Mouse (Mus musculus): ENCODE measurements around the gene Fgf16. TPM values are rescaled to one million over a fixed set of nuclear protein-coding genes. Genes with fewer than 3 reads are reported as not detected.

The Fgf16 gene
- 1.4 and 1.8 TPM in 2 replicates for polyA plus RNA-seq (2015; fragmentation: Nextera tagmentation; extraction: Ambion mirVana)

GRCm38 (mm10) chrX:105764162-105765004 lies at the start of gene Fgf16:
TSS of gene Fgf16 (plus strand) at chrX:105764279.
- Histone ChIP-seq H3K4me2 (peak within 1 kb of the TSS; percentile 57), H3K27me3 (peaks cover 43% of the 10 kb centered on the region), H3K4me1 (peaks cover 21% of the 10 kb centered on the region; the same call in 1 of the 2 replicates), H3K4me3 (peak within 1 kb of the TSS; percentile 46), H3K9me3 (no peaks in the 10 kb centered on the region), H3K36me3 (no peaks in the 10 kb centered on the region), H3K27ac (peak within 1 kb of the TSS; percentile 61), H3K9ac (peak within 1 kb of the TSS; percentile 28; the same call in 1 of the 2 replicates)
- ATAC-seq (ENCODE audit: insufficient number of reproducible peaks, low FRiP score, low TSS enrichment, low read depth): no peak
- 18% methylated on average over 64 of the region's 86 CpGs for WGBS

DNA sequence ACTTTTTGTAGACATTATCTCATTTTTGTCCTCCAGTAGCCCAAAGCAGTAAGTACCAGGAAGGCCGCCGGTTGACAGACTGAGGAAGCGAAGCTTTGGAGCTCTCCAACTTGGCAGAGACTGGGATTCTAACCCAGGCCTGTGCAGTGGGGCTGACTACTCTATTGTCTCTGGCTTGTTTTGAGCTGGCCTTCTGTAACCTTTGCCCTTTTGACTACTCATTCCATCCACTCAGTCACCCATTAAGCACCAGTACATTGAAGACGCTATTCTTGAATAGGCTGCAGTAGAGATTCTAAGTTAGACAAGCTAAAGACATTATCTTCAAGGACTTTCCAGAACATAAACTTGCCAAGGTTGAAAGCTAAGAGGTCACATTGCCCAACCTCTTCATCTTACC lies 49.3 kb upstream of the Fgf16 start:
- no peak overlapping the region for H3K4me3 ChIP-seq
- 89% methylated on average over 4 of the region's 4 CpGs for WGBS
- ATAC-seq (ENCODE audit: insufficient number of reproducible peaks, low FRiP score, low TSS enrichment, low read depth): no peak
- no peak overlapping the region for H3K9ac ChIP-seq
- H3K27ac ChIP-seq: no peak overlapping the region
- H3K4me2 ChIP-seq: no peak overlapping the region
- H3K27me3 ChIP-seq: peaks cover 3% of the 10 kb centered on the region; the same call in 1 of the 2 replicates
- H3K4me1 ChIP-seq: no peaks in the 10 kb centered on the region
- H3K9me3 ChIP-seq: no peaks in the 10 kb centered on the region
- no peaks in the 10 kb centered on the region for H3K36me3 ChIP-seq

GRCm38 (mm10) chrX:105715789-105716321 lies 48.2 kb upstream of the Fgf16 start:
- Histone ChIP-seq H3K4me3 (no peak overlapping the region), H3K4me1 (no peaks in the 10 kb centered on the region), H3K9me3 (no peaks in the 10 kb centered on the region), H3K9ac (no peak overlapping the region), H3K27me3 (peaks cover 3% of the 10 kb centered on the region; the same call in 1 of the 2 replicates), H3K4me2 (no peak overlapping the region), H3K27ac (no peak overlapping the region), H3K36me3 (no peaks in the 10 kb centered on the region)
- WGBS: 93% methylated on average over 7 of the region's 7 CpGs
- ATAC-seq (ENCODE audit: insufficient number of reproducible peaks, low FRiP score, low TSS enrichment, low read depth): no peak

- 79% methylated on average over 5 of the region's 5 CpGs for WGBS
- Histone ChIP-seq H3K4me2 (no peak overlapping the region), H3K9me3 (no peaks in the 10 kb centered on the region), H3K27ac (no peak overlapping the region), H3K9ac (no peak overlapping the region), H3K4me1 (no peaks in the 10 kb centered on the region), H3K27me3 (peaks cover 3% of the 10 kb centered on the region; the same call in 1 of the 2 replicates), H3K36me3 (no peaks in the 10 kb centered on the region), H3K4me3 (no peak overlapping the region)
- no peak for ATAC-seq (ENCODE audit: insufficient number of reproducible peaks, low FRiP score, low TSS enrichment, low read depth)
These were observed 45.7 kb upstream of the Fgf16 start for GRCm38 (mm10) chrX:105718388-105718787.

GRCm38 (mm10) chrX:105718943-105719342 lies 45.1 kb upstream of the Fgf16 start:
- no peaks in the 10 kb centered on the region for H3K9me3 ChIP-seq
- WGBS: 91% methylated on average over 5 of the region's 5 CpGs
- H3K27ac ChIP-seq: no peak overlapping the region
- H3K4me2 ChIP-seq: no peak overlapping the region
- no peak overlapping the region for H3K9ac ChIP-seq
- H3K27me3 ChIP-seq: peaks cover 3% of the 10 kb centered on the region; the same call in 1 of the 2 replicates
- no peaks in the 10 kb centered on the region for H3K36me3 ChIP-seq
- ATAC-seq (ENCODE audit: insufficient number of reproducible peaks, low FRiP score, low TSS enrichment, low read depth): no peak
- no peaks in the 10 kb centered on the region for H3K4me1 ChIP-seq
- no peak overlapping the region for H3K4me3 ChIP-seq

DNA sequence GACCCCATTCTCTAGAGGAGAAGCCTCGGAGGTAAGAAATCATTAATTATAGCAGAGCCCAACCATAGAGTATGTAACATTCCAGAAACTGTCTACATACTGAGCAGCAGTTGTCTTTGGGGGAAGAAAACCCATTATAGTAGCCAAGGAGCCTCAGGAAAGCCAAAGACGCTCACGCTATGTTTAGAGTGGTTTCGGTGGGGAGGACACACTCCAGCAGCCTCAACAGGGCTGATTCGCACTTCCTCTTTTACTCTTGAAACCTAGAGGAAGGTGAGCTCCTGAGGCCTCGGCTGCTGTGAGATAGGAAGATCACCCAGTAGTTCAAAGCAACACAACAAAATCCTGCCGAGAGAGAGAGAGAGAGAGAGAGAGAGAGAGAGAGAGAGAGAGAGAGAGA lies 39.9 kb upstream of the Fgf16 start:
- ATAC-seq (ENCODE audit: insufficient number of reproducible peaks, low FRiP score, low TSS enrichment, low read depth): no peak
- no peaks in the 10 kb centered on the region; the same call in 1 of the 2 replicates for H3K27me3 ChIP-seq
- H3K36me3 ChIP-seq: no peaks in the 10 kb centered on the region
- H3K4me3 ChIP-seq: no peak overlapping the region
- H3K27ac ChIP-seq: no peak overlapping the region
- no peaks in the 10 kb centered on the region for H3K4me1 ChIP-seq
- no peaks in the 10 kb centered on the region for H3K9me3 ChIP-seq
- no peak overlapping the region for H3K9ac ChIP-seq
- no peak overlapping the region for H3K4me2 ChIP-seq
- WGBS: 66% methylated on average over 6 of the region's 7 CpGs

DNA sequence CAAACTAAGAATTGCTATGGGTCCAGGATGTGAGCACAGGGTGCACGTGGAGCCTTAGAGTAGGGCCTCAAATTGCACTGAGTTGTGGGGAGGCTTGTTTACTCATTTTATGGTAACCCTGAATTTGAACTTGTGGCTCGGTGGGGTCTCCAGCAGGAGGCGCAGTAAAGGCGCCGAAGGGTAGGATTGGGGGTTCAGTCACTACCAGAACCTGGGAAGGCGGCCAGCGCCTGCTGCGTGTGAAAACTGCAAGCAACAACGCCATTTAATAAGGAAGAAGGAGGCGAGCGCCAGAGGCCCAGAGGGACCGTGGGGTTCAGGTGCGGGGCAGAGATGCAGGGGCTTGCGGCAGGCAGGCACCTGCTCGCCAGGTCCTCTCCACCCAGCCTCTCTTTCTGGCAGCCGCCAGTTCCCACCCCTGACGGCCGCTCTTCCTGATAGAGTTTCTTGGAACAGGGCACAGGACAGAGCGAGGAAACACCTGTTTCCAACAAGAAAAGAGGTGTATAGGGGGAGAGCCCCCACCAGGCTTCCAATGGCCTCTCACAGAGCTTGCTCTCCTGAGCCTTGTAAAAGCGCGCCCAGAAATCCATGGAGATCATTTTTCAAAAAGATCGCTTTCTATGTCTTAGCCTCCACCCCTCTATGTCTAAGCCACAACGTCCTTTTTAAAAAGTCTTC lies 1.1 kb upstream of the Fgf16 start:
- peaks cover 43% of the 10 kb centered on the region for H3K27me3 ChIP-seq
- no peaks in the 10 kb centered on the region for H3K36me3 ChIP-seq
- H3K9me3 ChIP-seq: no peaks in the 10 kb centered on the region
- peaks cover 21% of the 10 kb centered on the region; the same call in 1 of the 2 replicates for H3K4me1 ChIP-seq
- no peak overlapping the region for H3K9ac ChIP-seq
- peak overlapping the region; percentile 46 for H3K4me3 ChIP-seq
- 28% methylated on average over 23 of the region's 23 CpGs for WGBS
- H3K4me2 ChIP-seq: peak overlapping the region; percentile 57
- H3K27ac ChIP-seq: peak overlapping the region; percentile 43; the same call in 1 of the 2 replicates
- no peak for ATAC-seq (ENCODE audit: insufficient number of reproducible peaks, low FRiP score, low TSS enrichment, low read depth)

GRCm38 (mm10) chrX:105763612-105764011 lies 467 bp upstream of the Fgf16 start:
- no peak overlapping the region for H3K9ac ChIP-seq
- H3K27ac ChIP-seq: peak overlapping the region; percentile 43
- peak overlapping the region; percentile 46 for H3K4me3 ChIP-seq
- no peaks in the 10 kb centered on the region for H3K36me3 ChIP-seq
- H3K27me3 ChIP-seq: peaks cover 43% of the 10 kb centered on the region
- no peak for ATAC-seq (ENCODE audit: insufficient number of reproducible peaks, low FRiP score, low TSS enrichment, low read depth)
- H3K9me3 ChIP-seq: no peaks in the 10 kb centered on the region
- peak overlapping the region; percentile 57 for H3K4me2 ChIP-seq
- WGBS: 14% methylated on average over 20 of the region's 20 CpGs
- peaks cover 21% of the 10 kb centered on the region; the same call in 1 of the 2 replicates for H3K4me1 ChIP-seq

DNA sequence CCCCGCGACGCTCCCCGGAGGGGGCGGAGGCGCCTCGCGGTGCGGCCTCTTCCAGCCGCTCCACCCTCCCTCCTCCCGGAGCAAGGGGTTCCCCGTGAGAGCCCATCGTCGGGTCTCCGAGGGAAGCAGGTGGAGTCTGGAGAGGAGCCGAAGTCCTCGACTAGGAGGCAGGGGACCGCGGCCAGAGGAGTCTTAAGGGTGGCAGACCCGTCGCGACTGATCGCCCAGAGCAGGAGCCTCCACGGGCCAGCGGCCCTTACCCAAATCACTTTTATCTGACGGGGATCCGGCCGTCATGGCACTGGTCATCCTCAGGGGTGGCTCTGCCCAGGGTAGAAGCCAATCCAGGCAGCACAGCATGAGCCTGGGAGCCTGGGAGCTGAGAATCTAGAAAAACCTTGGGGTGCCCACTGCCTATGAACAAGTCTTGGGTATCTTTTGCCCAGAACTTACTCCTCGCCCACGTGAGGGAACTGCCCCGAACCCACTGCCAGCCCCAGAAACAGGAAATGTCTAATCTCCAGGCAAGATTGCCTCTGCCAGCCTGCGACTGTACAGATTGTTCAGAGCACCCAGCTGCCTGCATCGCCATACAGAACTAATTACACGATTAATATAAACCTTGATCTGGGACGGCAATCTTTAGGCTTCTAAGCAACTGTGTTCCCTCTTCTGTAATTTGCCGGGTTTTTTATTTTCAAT lies 1.1 kb downstream of the Fgf16 start:
- Histone ChIP-seq H3K4me3 (peak overlapping the region; percentile 46), H3K4me1 (peaks cover 21% of the 10 kb centered on the region; the same call in 1 of the 2 replicates), H3K9ac (peak overlapping the region; percentile 28; the same call in 1 of the 2 replicates), H3K27me3 (peaks cover 46% of the 10 kb centered on the region), H3K27ac (peak overlapping the region; percentile 61; the same call in 1 of the 2 replicates), H3K9me3 (no peaks in the 10 kb centered on the region), H3K4me2 (peak overlapping the region; percentile 57), H3K36me3 (no peaks in the 10 kb centered on the region)
- ATAC-seq (ENCODE audit: insufficient number of reproducible peaks, low FRiP score, low TSS enrichment, low read depth): no peak
- 27% methylated on average over 34 of the region's 36 CpGs for WGBS

DNA sequence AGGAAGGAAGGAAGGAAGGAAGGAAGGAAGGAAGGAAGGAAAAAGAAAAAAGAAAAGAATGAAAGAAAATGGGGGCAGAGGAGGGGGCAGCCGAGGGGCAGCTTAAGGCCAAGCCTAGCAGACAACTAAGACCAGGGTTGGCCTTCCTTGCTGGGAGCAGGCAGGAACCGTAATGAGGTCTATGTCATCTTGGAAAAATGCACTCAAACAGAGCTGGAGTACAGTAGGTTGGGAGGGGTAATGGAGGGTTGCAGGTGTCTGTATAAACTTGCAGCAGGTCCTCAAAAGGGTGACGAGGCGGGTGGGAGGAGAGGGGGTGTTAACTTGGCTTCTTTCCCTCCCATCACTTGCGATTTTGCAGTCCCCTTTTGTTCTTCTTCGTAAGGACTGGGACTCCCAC lies 1.9 kb downstream of the Fgf16 start:
- Histone ChIP-seq H3K27ac (no peak overlapping the region), H3K4me2 (no peak overlapping the region), H3K9ac (no peak overlapping the region), H3K4me1 (peaks cover 21% of the 10 kb centered on the region; the same call in 1 of the 2 replicates), H3K36me3 (no peaks in the 10 kb centered on the region), H3K4me3 (no peak overlapping the region), H3K9me3 (no peaks in the 10 kb centered on the region), H3K27me3 (peaks cover 51% of the 10 kb centered on the region)
- WGBS: 36% methylated on average over 6 of the region's 6 CpGs
- ATAC-seq (ENCODE audit: insufficient number of reproducible peaks, low FRiP score, low TSS enrichment, low read depth): 0 out of 2 replicates have a peak, but pooled peaks have one; percentile 42

GRCm38 (mm10) chrX:105767177-105767764 lies 3.2 kb downstream of the Fgf16 start:
- 33% methylated on average over 9 of the region's 9 CpGs for WGBS
- Histone ChIP-seq H3K9ac (no peak overlapping the region), H3K27ac (no peak overlapping the region), H3K4me3 (no peak overlapping the region), H3K36me3 (no peaks in the 10 kb centered on the region), H3K27me3 (peaks cover 51% of the 10 kb centered on the region), H3K9me3 (no peaks in the 10 kb centered on the region), H3K4me1 (peaks cover 21% of the 10 kb centered on the region; the same call in 1 of the 2 replicates), H3K4me2 (no peak overlapping the region)
- ATAC-seq (ENCODE audit: insufficient number of reproducible peaks, low FRiP score, low TSS enrichment, low read depth): peak; percentile 49; the same call in 1 of the 2 replicates

Data from limb, embryonic 15.5 days (tissue).